Mouse (Mus musculus): ENCODE data around the gene Gm42715. TPM values are rescaled to one million over a fixed set of nuclear protein-coding genes. Genes with fewer than 3 reads are reported as not detected.

Gene Gm42715
- polyA plus RNA-seq (2014; fragmentation: Nextera tagmentation; extraction: Ambion mirVana), result 12.6 and 16.6 TPM in 2 replicates

GRCm38 (mm10) chr7:127519284-127519683 lies at the start of gene Gm42715:
TSS of gene Gm42715 (plus strand) at chr7:127519584.
- H3K36me3 ChIP-seq (ENCODE audit: control insufficient read depth, insufficient read depth, low read length), result peaks cover 89% of the 10 kb centered on the region
- no peak within 1 kb of the TSS for H3K4me2 ChIP-seq (ENCODE audit: low read length)
- WGBS, result 95% methylated on average over 3 of the region's 3 CpGs
- H3K27ac ChIP-seq (ENCODE audit: low read depth, low read length), result no peak within 1 kb of the TSS
- H3K9me3 ChIP-seq (replicated peaks; ENCODE audit: control insufficient read depth, low read length), result no peaks in the 10 kb centered on the region
- no peak for ATAC-seq
- H3K27me3 ChIP-seq (replicated peaks; ENCODE audit: control insufficient read depth, insufficient read depth, low read length), result no peaks in the 10 kb centered on the region
- no peak within 1 kb of the TSS for H3K9ac ChIP-seq (ENCODE audit: low read length)
- DNase-seq (ENCODE audit: low spot score), result no peak
- H3K4me1 ChIP-seq (ENCODE audit: control insufficient read depth, insufficient read depth, low read length), result no peaks in the 10 kb centered on the region; the same call in 1 of the 2 replicates
- H3K4me3 ChIP-seq (ENCODE audit: low read depth, low read length), result no peak within 1 kb of the TSS

GRCm38 (mm10) chr7:127470011-127470715 lies 49.2 kb upstream of the Gm42715 start:
- peaks cover 42% of the 10 kb centered on the region for H3K36me3 ChIP-seq (ENCODE audit: control insufficient read depth, insufficient read depth, low read length)
- peak overlapping the region; percentile 55 for H3K4me2 ChIP-seq (ENCODE audit: low read length)
- H3K4me3 ChIP-seq (ENCODE audit: low read depth, low read length), result peak overlapping the region; percentile 63
- WGBS, result 5% methylated on average over 10 of the region's 10 CpGs
- no peaks in the 10 kb centered on the region for H3K27me3 ChIP-seq (replicated peaks; ENCODE audit: control insufficient read depth, insufficient read depth, low read length)
- DNase-seq (ENCODE audit: low spot score) (no peak), ATAC-seq (peak; percentile 11; the same call in 1 of the 2 replicates)
- peaks cover 16% of the 10 kb centered on the region for H3K4me1 ChIP-seq (ENCODE audit: control insufficient read depth, insufficient read depth, low read length)
- peak overlapping the region; percentile 83 for H3K9ac ChIP-seq (ENCODE audit: low read length)
- H3K9me3 ChIP-seq (replicated peaks; ENCODE audit: control insufficient read depth, low read length), result no peaks in the 10 kb centered on the region
- peak overlapping the region; percentile 94 for H3K27ac ChIP-seq (ENCODE audit: low read depth, low read length)

GRCm38 (mm10) chr7:127470743-127471645 lies 48.4 kb upstream of the Gm42715 start:
- peaks cover 16% of the 10 kb centered on the region for H3K4me1 ChIP-seq (ENCODE audit: control insufficient read depth, insufficient read depth, low read length)
- peak overlapping the region; percentile 63 for H3K4me3 ChIP-seq (ENCODE audit: low read depth, low read length)
- ATAC-seq, result peak; percentile 94
- H3K36me3 ChIP-seq (ENCODE audit: control insufficient read depth, insufficient read depth, low read length), result peaks cover 45% of the 10 kb centered on the region
- peak overlapping the region; percentile 94 for H3K27ac ChIP-seq (ENCODE audit: low read depth, low read length)
- WGBS, result 1% methylated on average over 44 of the region's 46 CpGs
- peak overlapping the region; percentile 83 for H3K9ac ChIP-seq (ENCODE audit: low read length)
- H3K4me2 ChIP-seq (ENCODE audit: low read length), result peak overlapping the region; percentile 55
- H3K9me3 ChIP-seq (replicated peaks; ENCODE audit: control insufficient read depth, low read length), result no peaks in the 10 kb centered on the region
- DNase-seq (ENCODE audit: low spot score), result peak; percentile 99
- H3K27me3 ChIP-seq (replicated peaks; ENCODE audit: control insufficient read depth, insufficient read depth, low read length), result no peaks in the 10 kb centered on the region

- WGBS, result 1% methylated on average over 24 of the region's 25 CpGs
- H3K4me1 ChIP-seq (ENCODE audit: control insufficient read depth, insufficient read depth, low read length), result peaks cover 16% of the 10 kb centered on the region
- H3K9me3 ChIP-seq (replicated peaks; ENCODE audit: control insufficient read depth, low read length), result no peaks in the 10 kb centered on the region
- peak overlapping the region; percentile 83 for H3K9ac ChIP-seq (ENCODE audit: low read length)
- DNase-seq (ENCODE audit: low spot score) (no peak), ATAC-seq (peak; percentile 16)
- peak overlapping the region; percentile 94 for H3K27ac ChIP-seq (ENCODE audit: low read depth, low read length)
- H3K4me2 ChIP-seq (ENCODE audit: low read length), result peak overlapping the region; percentile 55
- H3K27me3 ChIP-seq (replicated peaks; ENCODE audit: control insufficient read depth, insufficient read depth, low read length), result no peaks in the 10 kb centered on the region
- H3K4me3 ChIP-seq (ENCODE audit: low read depth, low read length), result peak overlapping the region; percentile 63
- H3K36me3 ChIP-seq (ENCODE audit: control insufficient read depth, insufficient read depth, low read length), result peaks cover 48% of the 10 kb centered on the region
Measured at GRCm38 (mm10) chr7:127471646-127472010, 47.8 kb upstream of the Gm42715 start.

GRCm38 (mm10) chr7:127472060-127472459 lies 47.3 kb upstream of the Gm42715 start:
- WGBS, result under 1% methylated on average over 7 of the region's 7 CpGs
- Histone ChIP-seq H3K36me3 (ENCODE audit: control insufficient read depth, insufficient read depth, low read length) (peaks cover 48% of the 10 kb centered on the region), H3K4me2 (ENCODE audit: low read length) (peak overlapping the region; percentile 55), H3K9me3 (replicated peaks; ENCODE audit: control insufficient read depth, low read length) (no peaks in the 10 kb centered on the region), H3K27ac (ENCODE audit: low read depth, low read length) (peak overlapping the region; percentile 94), H3K27me3 (replicated peaks; ENCODE audit: control insufficient read depth, insufficient read depth, low read length) (no peaks in the 10 kb centered on the region), H3K4me3 (ENCODE audit: low read depth, low read length) (peak overlapping the region; percentile 63), H3K9ac (ENCODE audit: low read length) (peak overlapping the region; percentile 83), H3K4me1 (ENCODE audit: control insufficient read depth, insufficient read depth, low read length) (peaks cover 19% of the 10 kb centered on the region)
- ATAC-seq (no peak), DNase-seq (ENCODE audit: low spot score) (no peak)

- DNase-seq (ENCODE audit: low spot score) (peak; percentile 11), ATAC-seq (no peak)
- Histone ChIP-seq H3K27ac (ENCODE audit: low read depth, low read length) (no peak overlapping the region), H3K4me2 (ENCODE audit: low read length) (no peak overlapping the region), H3K4me3 (ENCODE audit: low read depth, low read length) (no peak overlapping the region), H3K27me3 (replicated peaks; ENCODE audit: control insufficient read depth, insufficient read depth, low read length) (no peaks in the 10 kb centered on the region), H3K9me3 (replicated peaks; ENCODE audit: control insufficient read depth, low read length) (no peaks in the 10 kb centered on the region), H3K9ac (ENCODE audit: low read length) (no peak overlapping the region), H3K36me3 (ENCODE audit: control insufficient read depth, insufficient read depth, low read length) (peaks cover 40% of the 10 kb centered on the region), H3K4me1 (ENCODE audit: control insufficient read depth, insufficient read depth, low read length) (peaks cover 22% of the 10 kb centered on the region)
- WGBS, result 85% methylated on average over 5 of the region's 5 CpGs
Measured at GRCm38 (mm10) chr7:127473705-127474104, 45.7 kb upstream of the Gm42715 start.

- H3K4me2 ChIP-seq (ENCODE audit: low read length), result no peak overlapping the region
- H3K9ac ChIP-seq (ENCODE audit: low read length), result no peak overlapping the region
- WGBS, result 69% methylated on average over 6 of the region's 6 CpGs
- peaks cover 19% of the 10 kb centered on the region for H3K4me1 ChIP-seq (ENCODE audit: control insufficient read depth, insufficient read depth, low read length)
- H3K36me3 ChIP-seq (ENCODE audit: control insufficient read depth, insufficient read depth, low read length), result peaks cover 40% of the 10 kb centered on the region
- ATAC-seq (no peak), DNase-seq (ENCODE audit: low spot score) (no peak)
- no peak overlapping the region for H3K27ac ChIP-seq (ENCODE audit: low read depth, low read length)
- no peaks in the 10 kb centered on the region for H3K27me3 ChIP-seq (replicated peaks; ENCODE audit: control insufficient read depth, insufficient read depth, low read length)
- H3K4me3 ChIP-seq (ENCODE audit: low read depth, low read length), result no peak overlapping the region
- H3K9me3 ChIP-seq (replicated peaks; ENCODE audit: control insufficient read depth, low read length), result no peaks in the 10 kb centered on the region
Measured at GRCm38 (mm10) chr7:127474378-127475070, 44.9 kb upstream of the Gm42715 start.

GRCm38 (mm10) chr7:127475186-127475740 lies 44.1 kb upstream of the Gm42715 start:
- Histone ChIP-seq H3K36me3 (ENCODE audit: control insufficient read depth, insufficient read depth, low read length) (peaks cover 40% of the 10 kb centered on the region), H3K4me1 (ENCODE audit: control insufficient read depth, insufficient read depth, low read length) (peaks cover 20% of the 10 kb centered on the region), H3K27me3 (replicated peaks; ENCODE audit: control insufficient read depth, insufficient read depth, low read length) (no peaks in the 10 kb centered on the region), H3K9ac (ENCODE audit: low read length) (no peak overlapping the region), H3K4me2 (ENCODE audit: low read length) (no peak overlapping the region), H3K4me3 (ENCODE audit: low read depth, low read length) (no peak overlapping the region), H3K9me3 (replicated peaks; ENCODE audit: control insufficient read depth, low read length) (no peaks in the 10 kb centered on the region), H3K27ac (ENCODE audit: low read depth, low read length) (no peak overlapping the region)
- DNase-seq (ENCODE audit: low spot score) (no peak), ATAC-seq (no peak)
- 97% methylated on average over 11 of the region's 11 CpGs for WGBS

Measured in forebrain, embryonic 14.5 days (tissue).